Mouse (Mus musculus) kidney, adult 2 months (tissue): ENCODE measurements around the gene Tcf3.

ENCODE experiments used
- CTCF ChIP-seq: fragments of 200-500 bp; conservative IDR thresholded peaks from 2 replicates; pipeline ENCODE4 v1.5.1; 2011; ENCODE audit warnings: low read depth, mild to moderate bottlenecking, control low read depth, low read length, moderate library complexity, mixed read lengths; ENCODE audit not compliant: insufficient read depth, insufficient read length
- POLR2A ChIP-seq: fragments of 200-500 bp; IDR thresholded peaks from one replicate; pipeline ENCODE4 v1.6.1; 2011; ENCODE audit warnings: low read depth, low read length, control low read depth

DNA sequence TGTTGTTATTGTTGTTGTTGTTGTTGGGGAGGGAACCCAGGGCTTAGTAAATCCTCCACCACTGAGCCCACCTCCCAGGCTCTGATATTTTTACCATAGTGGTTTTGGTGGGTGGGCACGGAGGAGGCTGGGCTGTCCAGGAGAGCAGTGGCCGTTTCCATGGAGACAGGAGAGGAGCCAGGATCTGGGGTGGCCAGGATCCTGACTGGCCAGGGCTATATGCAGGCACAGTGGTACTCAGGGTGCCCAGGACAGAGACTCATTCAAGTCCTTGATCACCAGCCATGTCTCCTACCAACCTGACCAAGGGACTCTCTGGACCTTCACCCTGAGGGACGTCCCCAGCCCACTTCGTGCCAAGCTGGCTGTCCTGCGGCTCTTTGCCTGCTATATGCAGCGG is 69.7 kb downstream of the Tcf3 start:
- TF ChIP-seq POLR2A (no peak), CTCF (no peak)
